Mouse (Mus musculus): ENCODE measurements around the gene H2al1h. TPM values are rescaled to one million over a fixed set of nuclear protein-coding genes. Genes with fewer than 3 reads are reported as not detected.
"Not testable (repeated sequence)": the region's sequence is repeated elsewhere in the genome, so short reads cannot be mapped to it uniquely, and the experiment has no call there.

The H2al1h gene
- not detected for total RNA-seq (2021)
- long read RNA-seq, experiment 1: 0 reads
- long read RNA-seq, experiment 2: 0 reads

- intact Hi-C loops (cut with DNase I); DNase-seq (ENCODE audit: low spot score in 2 of 2): not testable (repeated sequence)
Measured at GRCm38 (mm10) chrX:11321192-11321591, at the start of gene H2al1h. Gene H2al1h, plus strand, starts transcription at chrX:11321492.

- no peak for DNase-seq (ENCODE audit: low spot score in 2 of 2)
- intact Hi-C loops (cut with DNase I): no loop called here
Measured at GRCm38 (mm10) chrX:11273190-11273589, 48.1 kb upstream of the H2al1h start.

GRCm38 (mm10) chrX:11277083-11277482, 44.2 kb upstream of the H2al1h start:
- DNase-seq (ENCODE audit: low spot score in 2 of 2): no peak
- intact Hi-C loops (cut with DNase I): no loop called here

GRCm38 (mm10) chrX:11280741-11281140, 40.6 kb upstream of the H2al1h start:
- no peak for DNase-seq (ENCODE audit: low spot score in 2 of 2)

GRCm38 (mm10) chrX:11288306-11288882, 32.9 kb upstream of the H2al1h start:
- peak; percentile 5 to 14 for DNase-seq (ENCODE audit: low spot score in 2 of 2)
- intact Hi-C loops (cut with DNase I): no loop called here

More at GRCm38 (mm10) chrX:11280741-11281140, 40.6 kb upstream of the H2al1h start:
- intact Hi-C loops (cut with DNase I): no loop called here

- intact Hi-C loops (cut with DNase I): no loop called here
- no peak for DNase-seq (ENCODE audit: low spot score in 2 of 2)
Measured at GRCm38 (mm10) chrX:11289244-11289643, 32.0 kb upstream of the H2al1h start.

- DNase-seq (ENCODE audit: low spot score in 2 of 2); intact Hi-C loops (cut with DNase I): not testable (repeated sequence)
Measured at GRCm38 (mm10) chrX:11298957-11299356, 22.3 kb upstream of the H2al1h start, which contains the start of gene H2al1a. Gene H2al1a, plus strand, starts transcription at chrX:11299257.

GRCm38 (mm10) chrX:11302132-11302531, 19.2 kb upstream of the H2al1h start, which contains the start of gene H2al1b:
Gene H2al1b, plus strand, starts transcription at chrX:11302432.
- intact Hi-C loops (cut with DNase I); DNase-seq (ENCODE audit: low spot score in 2 of 2): not testable (repeated sequence)

- intact Hi-C loops (cut with DNase I); DNase-seq (ENCODE audit: low spot score in 2 of 2): not testable (repeated sequence)
Measured at GRCm38 (mm10) chrX:11305355-11305754, 15.9 kb upstream of the H2al1h start, which contains the start of gene H2al1c. Gene H2al1c, plus strand, starts transcription at chrX:11305655.

GRCm38 (mm10) chrX:11308524-11308923, 12.8 kb upstream of the H2al1h start, which contains the start of gene H2al1d:
Gene H2al1d, plus strand, starts transcription at chrX:11308824.
- DNase-seq (ENCODE audit: low spot score in 2 of 2); intact Hi-C loops (cut with DNase I): not testable (repeated sequence)

GRCm38 (mm10) chrX:11311634-11312033, 9.7 kb upstream of the H2al1h start, which contains the start of gene H2al1e:
Gene H2al1e, plus strand, starts transcription at chrX:11311934.
- not testable (repeated sequence) for DNase-seq (ENCODE audit: low spot score in 2 of 2)

GRCm38 (mm10) chrX:11314858-11315257, 6.4 kb upstream of the H2al1h start, which contains the start of gene H2al1f:
Gene H2al1f, plus strand, starts transcription at chrX:11315158.
- DNase-seq (ENCODE audit: low spot score in 2 of 2); intact Hi-C loops (cut with DNase I): not testable (repeated sequence)

More at GRCm38 (mm10) chrX:11311634-11312033, 9.7 kb upstream of the H2al1h start, which contains the start of gene H2al1e:
- intact Hi-C loops (cut with DNase I): not testable (repeated sequence)

GRCm38 (mm10) chrX:11317956-11318355, 3.3 kb upstream of the H2al1h start, which contains the start of gene H2al1g:
Gene H2al1g, plus strand, starts transcription at chrX:11318256.
- intact Hi-C loops (cut with DNase I); DNase-seq (ENCODE audit: low spot score in 2 of 2): not testable (repeated sequence)

GRCm38 (mm10) chrX:11324359-11324758, 3.1 kb downstream of the H2al1h start, which contains the start of gene H2al1i:
Gene H2al1i, plus strand, starts transcription at chrX:11324659.
- DNase-seq (ENCODE audit: low spot score in 2 of 2); intact Hi-C loops (cut with DNase I): not testable (repeated sequence)

- intact Hi-C loops (cut with DNase I); DNase-seq (ENCODE audit: low spot score in 2 of 2): not testable (repeated sequence)
Measured at GRCm38 (mm10) chrX:11327522-11327921, 6.2 kb downstream of the H2al1h start, which contains the start of gene H2al1j. Gene H2al1j, plus strand, starts transcription at chrX:11327822.

- DNase-seq (ENCODE audit: low spot score in 2 of 2): peak in 1 of 2 experiments; percentile 10
- intact Hi-C loops (cut with DNase I): no loop called here
Measured at GRCm38 (mm10) chrX:11345762-11346161, 24.5 kb downstream of the H2al1h start.

- intact Hi-C loops (cut with DNase I): no loop called here
- no peak for DNase-seq (ENCODE audit: low spot score in 2 of 2)
Measured at GRCm38 (mm10) chrX:11346756-11347155, 25.5 kb downstream of the H2al1h start.

GRCm38 (mm10) chrX:11360823-11361222, 39.5 kb downstream of the H2al1h start:
- intact Hi-C loops (cut with DNase I): no loop called here
- DNase-seq (ENCODE audit: low spot score in 2 of 2): no peak

GRCm38 (mm10) chrX:11361261-11361660, 40.0 kb downstream of the H2al1h start:
- DNase-seq (ENCODE audit: low spot score in 2 of 2): no peak
- intact Hi-C loops (cut with DNase I): no loop called here

- intact Hi-C loops (cut with DNase I): no loop called here
- DNase-seq (ENCODE audit: low spot score in 2 of 2): no peak
Measured at GRCm38 (mm10) chrX:11363890-11364289, 42.6 kb downstream of the H2al1h start.

Data from left cerebral cortex, postnatal 14 days (tissue).